Mouse (Mus musculus): ENCODE measurements around the gene Hist1h2bf. TPM values are rescaled to one million over a fixed set of nuclear protein-coding genes. Genes with fewer than 3 reads are reported as not detected.

Hist1h2bf gene
- polyA plus RNA-seq, 1 experiment = 23.2 TPM

GRCm38 (mm10) chr13:23620056-23620732 lies 46.2 kb upstream of the Hist1h2bf start:
- TF ChIP-seq EP300 (IDR thresholded peaks at IDR 0.05; ENCODE audit: insufficient read depth, low read depth, low read length) (no peak), POLR2A (IDR thresholded peaks at IDR 0.05; ENCODE audit: insufficient read depth, low read length) (no peak), CTCF (IDR thresholded peaks at IDR 0.05; ENCODE audit: low read depth, low read length) (no peak)
- Histone ChIP-seq H3K9ac (ENCODE audit: low read depth, poor library complexity, severe bottlenecking) (peak overlapping the region; percentile 79), H3K27ac (ENCODE audit: insufficient read depth, low read length) (peak overlapping the region; percentile 74), H3K4me1 (ENCODE audit: control insufficient read depth, insufficient read depth, low read length) (no peaks in the 10 kb centered on the region), H3K27me3 (ENCODE audit: control insufficient read depth, insufficient read depth, low read length, poor library complexity, severe bottlenecking) (no peaks in the 10 kb centered on the region; the same call in 1 of the 2 replicates), H3K36me3 (ENCODE audit: control insufficient read depth, insufficient read depth, low read length, poor library complexity, severe bottlenecking) (no peaks in the 10 kb centered on the region), H3K9me3 (replicated peaks; ENCODE audit: control insufficient read depth, insufficient read depth, low read length, poor library complexity, severe bottlenecking) (no peaks in the 10 kb centered on the region), H3K4me3 (ENCODE audit: low read depth, low read length) (peak overlapping the region; percentile 89)

- Histone ChIP-seq H3K4me1 (ENCODE audit: control insufficient read depth, insufficient read depth, low read length) (no peaks in the 10 kb centered on the region), H3K36me3 (ENCODE audit: control insufficient read depth, insufficient read depth, low read length, poor library complexity, severe bottlenecking) (no peaks in the 10 kb centered on the region), H3K9me3 (replicated peaks; ENCODE audit: control insufficient read depth, insufficient read depth, low read length, poor library complexity, severe bottlenecking) (no peaks in the 10 kb centered on the region), H3K9ac (ENCODE audit: low read depth, poor library complexity, severe bottlenecking) (no peak overlapping the region), H3K4me3 (ENCODE audit: low read depth, low read length) (no peak overlapping the region), H3K27me3 (ENCODE audit: control insufficient read depth, insufficient read depth, low read length, poor library complexity, severe bottlenecking) (no peaks in the 10 kb centered on the region), H3K27ac (ENCODE audit: insufficient read depth, low read length) (no peak overlapping the region)
- TF ChIP-seq POLR2A (IDR thresholded peaks at IDR 0.05; ENCODE audit: insufficient read depth, low read length) (no peak), CTCF (IDR thresholded peaks at IDR 0.05; ENCODE audit: low read depth, low read length) (no peak), EP300 (IDR thresholded peaks at IDR 0.05; ENCODE audit: insufficient read depth, low read depth, low read length) (no peak)
Observed at GRCm38 (mm10) chr13:23611638-23612037, 37.6 kb upstream of the Hist1h2bf start.

- H3K9ac ChIP-seq (ENCODE audit: low read depth, poor library complexity, severe bottlenecking) = no peak overlapping the region
- no peak for TF ChIP-seq POLR2A (IDR thresholded peaks at IDR 0.05; ENCODE audit: insufficient read depth, low read length)
- no peak for TF ChIP-seq EP300 (IDR thresholded peaks at IDR 0.05; ENCODE audit: insufficient read depth, low read depth, low read length)
- no peak for TF ChIP-seq CTCF (IDR thresholded peaks at IDR 0.05; ENCODE audit: low read depth, low read length)
Observed at GRCm38 (mm10) chr13:23610393-23610792, 36.4 kb upstream of the Hist1h2bf start.

GRCm38 (mm10) chr13:23609844-23610243 lies 35.8 kb upstream of the Hist1h2bf start:
- H3K27ac ChIP-seq (ENCODE audit: insufficient read depth, low read length) = no peak overlapping the region
- H3K36me3 ChIP-seq (ENCODE audit: control insufficient read depth, insufficient read depth, low read length, poor library complexity, severe bottlenecking) = no peaks in the 10 kb centered on the region
- no peak for TF ChIP-seq EP300 (IDR thresholded peaks at IDR 0.05; ENCODE audit: insufficient read depth, low read depth, low read length)
- no peak for TF ChIP-seq CTCF (IDR thresholded peaks at IDR 0.05; ENCODE audit: low read depth, low read length)
- no peak for TF ChIP-seq POLR2A (IDR thresholded peaks at IDR 0.05; ENCODE audit: insufficient read depth, low read length)
- H3K9ac ChIP-seq (ENCODE audit: low read depth, poor library complexity, severe bottlenecking) = no peak overlapping the region
- no peaks in the 10 kb centered on the region for H3K27me3 ChIP-seq (ENCODE audit: control insufficient read depth, insufficient read depth, low read length, poor library complexity, severe bottlenecking)
- H3K4me1 ChIP-seq (ENCODE audit: control insufficient read depth, insufficient read depth, low read length) = no peaks in the 10 kb centered on the region
- no peak overlapping the region for H3K4me3 ChIP-seq (ENCODE audit: low read depth, low read length)
- H3K9me3 ChIP-seq (replicated peaks; ENCODE audit: control insufficient read depth, insufficient read depth, low read length, poor library complexity, severe bottlenecking) = no peaks in the 10 kb centered on the region

More at GRCm38 (mm10) chr13:23610393-23610792, 36.4 kb upstream of the Hist1h2bf start:
- H3K4me1 ChIP-seq (ENCODE audit: control insufficient read depth, insufficient read depth, low read length) = no peaks in the 10 kb centered on the region
- no peaks in the 10 kb centered on the region for H3K36me3 ChIP-seq (ENCODE audit: control insufficient read depth, insufficient read depth, low read length, poor library complexity, severe bottlenecking)
- H3K27me3 ChIP-seq (ENCODE audit: control insufficient read depth, insufficient read depth, low read length, poor library complexity, severe bottlenecking) = no peaks in the 10 kb centered on the region
- no peaks in the 10 kb centered on the region for H3K9me3 ChIP-seq (replicated peaks; ENCODE audit: control insufficient read depth, insufficient read depth, low read length, poor library complexity, severe bottlenecking)
- H3K4me3 ChIP-seq (ENCODE audit: low read depth, low read length) = no peak overlapping the region
- no peak overlapping the region for H3K27ac ChIP-seq (ENCODE audit: insufficient read depth, low read length)

GRCm38 (mm10) chr13:23609209-23609608 lies 35.2 kb upstream of the Hist1h2bf start:
- Histone ChIP-seq H3K9me3 (replicated peaks; ENCODE audit: control insufficient read depth, insufficient read depth, low read length, poor library complexity, severe bottlenecking) (no peaks in the 10 kb centered on the region), H3K9ac (ENCODE audit: low read depth, poor library complexity, severe bottlenecking) (no peak overlapping the region), H3K4me1 (ENCODE audit: control insufficient read depth, insufficient read depth, low read length) (no peaks in the 10 kb centered on the region), H3K36me3 (ENCODE audit: control insufficient read depth, insufficient read depth, low read length, poor library complexity, severe bottlenecking) (no peaks in the 10 kb centered on the region), H3K27ac (ENCODE audit: insufficient read depth, low read length) (no peak overlapping the region), H3K27me3 (ENCODE audit: control insufficient read depth, insufficient read depth, low read length, poor library complexity, severe bottlenecking) (no peaks in the 10 kb centered on the region), H3K4me3 (ENCODE audit: low read depth, low read length) (no peak overlapping the region)
- TF ChIP-seq POLR2A (IDR thresholded peaks at IDR 0.05; ENCODE audit: insufficient read depth, low read length) = no peak
- no peak for TF ChIP-seq CTCF (IDR thresholded peaks at IDR 0.05; ENCODE audit: low read depth, low read length)
- no peak for TF ChIP-seq EP300 (IDR thresholded peaks at IDR 0.05; ENCODE audit: insufficient read depth, low read depth, low read length)

GRCm38 (mm10) chr13:23605052-23605451 lies 31.1 kb upstream of the Hist1h2bf start:
- no peaks in the 10 kb centered on the region for H3K4me1 ChIP-seq (ENCODE audit: control insufficient read depth, insufficient read depth, low read length)
- H3K4me3 ChIP-seq (ENCODE audit: low read depth, low read length) = no peak overlapping the region
- H3K9ac ChIP-seq (ENCODE audit: low read depth, poor library complexity, severe bottlenecking) = no peak overlapping the region
- H3K36me3 ChIP-seq (ENCODE audit: control insufficient read depth, insufficient read depth, low read length, poor library complexity, severe bottlenecking) = no peaks in the 10 kb centered on the region
- no peaks in the 10 kb centered on the region for H3K27me3 ChIP-seq (ENCODE audit: control insufficient read depth, insufficient read depth, low read length, poor library complexity, severe bottlenecking)
- no peak overlapping the region for H3K27ac ChIP-seq (ENCODE audit: insufficient read depth, low read length)
- TF ChIP-seq POLR2A (IDR thresholded peaks at IDR 0.05; ENCODE audit: insufficient read depth, low read length) (no peak), EP300 (IDR thresholded peaks at IDR 0.05; ENCODE audit: insufficient read depth, low read depth, low read length) (no peak), CTCF (IDR thresholded peaks at IDR 0.05; ENCODE audit: low read depth, low read length) (no peak)
- H3K9me3 ChIP-seq (replicated peaks; ENCODE audit: control insufficient read depth, insufficient read depth, low read length, poor library complexity, severe bottlenecking) = no peaks in the 10 kb centered on the region
